Mouse (Mus musculus) MEL (cell line): ENCODE data around the gene Tcirg1. TPM values are rescaled to one million over a fixed set of nuclear protein-coding genes. Genes with fewer than 3 reads are reported as not detected.

Experiments
- DNase-seq: peaks from one replicate; pipeline ENCODE4 v3.0.0; 2011; ENCODE audit warnings: low read depth, low spot score
- H3K27ac ChIP-seq: 2 replicates; pipeline ENCODE4 v1.5.1; 2012; ENCODE audit warnings: low read depth, mild to moderate bottlenecking, control low read depth, low read length, moderate library complexity; ENCODE audit not compliant: control insufficient read depth
- H3K27me3 ChIP-seq, 2 experiments: fragments of 150-350 bp in 1 of 2; sonication (generic) in 1 of 2; 2 replicates each; pipeline ENCODE4 v1.6.1; 2012; ENCODE audit warnings: low read length in 2 of 2, mild to moderate bottlenecking in 2 of 2, improper control_type of control experiment in 1 of 2, moderate library complexity in 1 of 2; ENCODE audit not compliant: insufficient read depth in 2 of 2, control insufficient read depth in 1 of 2
- H3K36me3 ChIP-seq, 2 experiments: 2 replicates each; pipeline ENCODE4 v1.6.1; 2012 to 2014; ENCODE audit warnings: low read length in 2 of 2, improper control_type of control experiment in 1 of 2, inconsistent platforms in 1 of 2, mild to moderate bottlenecking in 1 of 2; ENCODE audit not compliant: insufficient read depth in 2 of 2, control insufficient read depth in 1 of 2
- H3K4me1 ChIP-seq, 2 experiments: fragments of 150-350 bp in 1 of 2; sonication (generic) in 1 of 2; 2 replicates each; pipeline ENCODE4 v1.6.1; 2012; ENCODE audit warnings: low read length in 2 of 2, improper control_type of control experiment in 1 of 2, mild to moderate bottlenecking in 1 of 2; ENCODE audit not compliant: insufficient read depth in 2 of 2, control insufficient read depth in 1 of 2
- H3K4me3 ChIP-seq, 2 experiments: fragments of 150-350 bp in 1 of 2; sonication (generic) in 1 of 2; 2 replicates each; pipeline ENCODE4 v1.5.1; 2012; ENCODE audit warnings: low read depth in 2 of 2, low read length in 2 of 2, mild to moderate bottlenecking in 2 of 2, moderate library complexity in 2 of 2, control low read depth in 1 of 2, improper control_type of control experiment in 1 of 2; ENCODE audit not compliant: control insufficient read depth in 1 of 2, insufficient read depth in 1 of 2
- H3K79me2 ChIP-seq: 2 replicates; pipeline ENCODE4 v1.6.1; 2012; ENCODE audit warnings: mild to moderate bottlenecking, low read length, moderate library complexity; ENCODE audit not compliant: control insufficient read depth, poor library complexity, insufficient read depth
- H3K9ac ChIP-seq: 2 replicates; pipeline ENCODE4 v1.6.1; 2012; ENCODE audit warnings: low read depth, mild to moderate bottlenecking, control low read depth, low read length, moderate library complexity; ENCODE audit not compliant: control insufficient read depth, poor library complexity, severe bottlenecking
- H3K9me3 ChIP-seq: fragments of 150-350 bp; sonication (generic); replicated peaks from 2 replicates; pipeline ENCODE4 v1.6.1; 2012; ENCODE audit warnings: mild to moderate bottlenecking, low read length, improper control_type of control experiment, moderate library complexity; ENCODE audit not compliant: insufficient read depth
- BHLHE40 ChIP-seq: IDR thresholded peaks from 2 replicates; pipeline ENCODE4 v1.6.1; 2012; ENCODE audit warnings: low read depth, mild to moderate bottlenecking, inconsistent platforms, low read length, improper control_type of control experiment, borderline replicate concordance
- CHD1 ChIP-seq: IDR thresholded peaks from 2 replicates; pipeline ENCODE4 v1.6.1; 2012; ENCODE audit warnings: low read depth, mild to moderate bottlenecking, inconsistent platforms, low read length, improper control_type of control experiment
- CHD2 ChIP-seq: IDR thresholded peaks from 2 replicates; pipeline ENCODE4 v1.6.1; 2011; ENCODE audit warnings: low read length, improper control_type of control experiment
- CTCF ChIP-seq, 3 experiments: IDR thresholded peaks in 2 of 3; conservative IDR thresholded peaks in 1 of 3; 2 replicates each; pipeline ENCODE4 v1.5.1; 2011 to 2012; ENCODE audit warnings: low read length in 3 of 3, low read depth in 2 of 3, mild to moderate bottlenecking in 2 of 3, improper control_type of control experiment in 1 of 3, inconsistent platforms in 1 of 3, mixed read lengths in 1 of 3, moderate library complexity in 1 of 3; ENCODE audit not compliant: control insufficient read depth in 1 of 3, insufficient read depth in 1 of 3, poor library complexity in 1 of 3, severe bottlenecking in 1 of 3
- ELF1 ChIP-seq: IDR thresholded peaks from 2 replicates; pipeline ENCODE4 v1.6.1; 2014; ENCODE audit warnings: low read depth, mild to moderate bottlenecking, inconsistent platforms, low read length, improper control_type of control experiment, moderate library complexity
- ETS1 ChIP-seq: IDR thresholded peaks from 2 replicates; pipeline ENCODE4 v1.6.1; 2012; ENCODE audit warnings: low read depth, mild to moderate bottlenecking, inconsistent platforms, low read length, improper control_type of control experiment, moderate library complexity
- GATA1 ChIP-seq: IDR thresholded peaks from 2 replicates; pipeline ENCODE4 v1.6.1; 2011; ENCODE audit warnings: low read depth, low read length, improper control_type of control experiment
- KAT2A ChIP-seq: conservative IDR thresholded peaks from 2 replicates; pipeline ENCODE4 v1.6.1; 2012; ENCODE audit warnings: low read depth, low read length, improper control_type of control experiment, inconsistent platforms
- MAX ChIP-seq: IDR thresholded peaks from 2 replicates; pipeline ENCODE4 v1.6.1; 2011; ENCODE audit warnings: low read length, improper control_type of control experiment
- MAZ ChIP-seq: IDR thresholded peaks from 2 replicates; pipeline ENCODE4 v1.6.1; 2012; ENCODE audit warnings: low read depth, mild to moderate bottlenecking, inconsistent platforms, low read length, improper control_type of control experiment
- MEF2A ChIP-seq: IDR thresholded peaks from 2 replicates; pipeline ENCODE4 v1.6.1; 2014; ENCODE audit warnings: low read depth, mild to moderate bottlenecking, inconsistent platforms, low read length, improper control_type of control experiment; ENCODE audit not compliant: poor library complexity, insufficient replicate concordance, severe bottlenecking; ENCODE audit errors: extremely low read depth
- MXI1 ChIP-seq: IDR thresholded peaks from 2 replicates; pipeline ENCODE4 v1.6.1; 2011; ENCODE audit warnings: mild to moderate bottlenecking, low read depth, low read length, improper control_type of control experiment
- MYB ChIP-seq: IDR thresholded peaks from 2 replicates; pipeline ENCODE4 v1.6.1; 2011; ENCODE audit warnings: mild to moderate bottlenecking, low read depth, low read length, improper control_type of control experiment
- NELFE ChIP-seq: IDR thresholded peaks from 2 replicates; pipeline ENCODE4 v1.6.1; 2011; ENCODE audit warnings: low read depth, low read length, improper control_type of control experiment
- NRF1 ChIP-seq: IDR thresholded peaks from 2 replicates; pipeline ENCODE4 v1.6.1; 2014; ENCODE audit warnings: low read depth, mild to moderate bottlenecking, inconsistent platforms, low read length, improper control_type of control experiment, moderate library complexity; ENCODE audit not compliant: poor library complexity, insufficient read depth, severe bottlenecking
- POLR2A ChIP-seq, 2 experiments: IDR thresholded peaks; 2 replicates each; pipeline ENCODE4 v1.6.1; 2011 to 2012; ENCODE audit warnings: low read length in 2 of 2, mild to moderate bottlenecking in 2 of 2, control low read depth in 1 of 2, improper control_type of control experiment in 1 of 2, low read depth in 1 of 2, moderate library complexity in 1 of 2; ENCODE audit not compliant: control insufficient read depth in 1 of 2, insufficient read depth in 1 of 2, poor library complexity in 1 of 2
- POLR2AphosphoS2 ChIP-seq: IDR thresholded peaks from 2 replicates; pipeline ENCODE4 v1.6.1; 2011; ENCODE audit warnings: low read length, improper control_type of control experiment
- RCOR1 ChIP-seq: IDR thresholded peaks from 2 replicates; pipeline ENCODE4 v1.6.1; 2012; ENCODE audit warnings: low read depth, mild to moderate bottlenecking, inconsistent platforms, low read length, improper control_type of control experiment
- SIN3A ChIP-seq: IDR thresholded peaks from 2 replicates; pipeline ENCODE4 v1.6.1; 2012; ENCODE audit warnings: low read length, improper control_type of control experiment, inconsistent platforms
- SMC3 ChIP-seq: IDR thresholded peaks from 2 replicates; pipeline ENCODE4 v1.6.1; 2011; ENCODE audit warnings: low read depth, low read length, improper control_type of control experiment
- TAL1 ChIP-seq: IDR thresholded peaks from 2 replicates; pipeline ENCODE4 v1.6.1; 2012; ENCODE audit warnings: mild to moderate bottlenecking, inconsistent platforms, low read length, moderate library complexity, mixed read lengths
- TCF12 ChIP-seq: IDR thresholded peaks from 2 replicates; pipeline ENCODE4 v1.6.1; 2014; ENCODE audit warnings: low read depth, mild to moderate bottlenecking, inconsistent platforms, low read length, improper control_type of control experiment, moderate library complexity
- USF1 ChIP-seq: IDR thresholded peaks from 2 replicates; pipeline ENCODE4 v1.6.1; 2014; ENCODE audit warnings: low read depth, mild to moderate bottlenecking, inconsistent platforms, low read length, improper control_type of control experiment, moderate library complexity
- ZC3H11A ChIP-seq: IDR thresholded peaks from 2 replicates; pipeline ENCODE4 v1.6.1; 2012; ENCODE audit warnings: low read depth, mild to moderate bottlenecking, inconsistent platforms, low read length, improper control_type of control experiment
- ZMIZ1 ChIP-seq: IDR thresholded peaks from 2 replicates; pipeline ENCODE4 v1.6.1; 2012; ENCODE audit warnings: low read depth, mild to moderate bottlenecking, inconsistent platforms, low read length, improper control_type of control experiment, moderate library complexity
- ZNF384 ChIP-seq: IDR thresholded peaks from 2 replicates; pipeline ENCODE4 v1.6.1; 2012; ENCODE audit warnings: low read depth, mild to moderate bottlenecking, inconsistent platforms, low read length, improper control_type of control experiment
- polyA plus RNA-seq, 2 experiments: library from polyadenylated mRNA; stranded (reverse) in 1 of 2; unstranded in 1 of 2; fragments of >175 nt in 1 of 2; fragments of >200 nt in 1 of 2; gene quantifications; 2 replicates each; pipeline versions ENCODE4 v1.2.1 to v1.2.4; 2012; ENCODE audit warnings: low replicate concordance in 2 of 2, low read depth in 1 of 2; ENCODE audit not compliant: insufficient read length in 2 of 2, insufficient read depth in 1 of 2, missing spikeins in 1 of 2
- total RNA-seq: library from RNA; depleted of rRNA; stranded (reverse); fragments of 300-350 nt; gene quantifications from 2 replicates; pipeline ENCODE4 v1.2.3, GENCODE M21; 2012

Gene Tcirg1
- total and polyA plus RNA-seq, 3 experiments: 21.4 to 32.6 TPM; not detected in 1

GRCm38 (mm10) chr19:3896208-3896607 lies 10.7 kb downstream of the Tcirg1 start:
- no peaks in the 10 kb centered on the region for H3K9me3 ChIP-seq
- H3K4me3 ChIP-seq: no peak overlapping the region
- no peak for DNase-seq
- TF ChIP-seq TAL1: no peak
- TF ChIP-seq ZNF384: no peak
- TF ChIP-seq BHLHE40: no peak
- TF ChIP-seq ETS1: no peak
- no peak for TF ChIP-seq ZC3H11A
- no peak for TF ChIP-seq ELF1
- no peak for TF ChIP-seq TCF12
- TF ChIP-seq POLR2A (IDR thresholded peaks at IDR 0.05; ENCODE audit: control insufficient read depth in 1 of 2, insufficient read depth in 1 of 2, low read depth in 1 of 2, low read length in 2 of 2, poor library complexity in 1 of 2): no peak
- TF ChIP-seq KAT2A: no peak
- TF ChIP-seq CHD1: no peak
- TF ChIP-seq ZMIZ1: no peak
- no peak for TF ChIP-seq POLR2AphosphoS2
- TF ChIP-seq SMC3: no peak
- TF ChIP-seq RCOR1: no peak
- TF ChIP-seq MYB: no peak
- H3K27ac ChIP-seq: no peak overlapping the region
- no peaks in the 10 kb centered on the region for H3K79me2 ChIP-seq
- no peak overlapping the region for H3K9ac ChIP-seq
- H3K4me1 ChIP-seq: no peaks in the 10 kb centered on the region
- H3K36me3 ChIP-seq: no peaks in the 10 kb centered on the region; a peak in 2 of 4 replicates
- no peaks in the 10 kb centered on the region for H3K27me3 ChIP-seq

DNA sequence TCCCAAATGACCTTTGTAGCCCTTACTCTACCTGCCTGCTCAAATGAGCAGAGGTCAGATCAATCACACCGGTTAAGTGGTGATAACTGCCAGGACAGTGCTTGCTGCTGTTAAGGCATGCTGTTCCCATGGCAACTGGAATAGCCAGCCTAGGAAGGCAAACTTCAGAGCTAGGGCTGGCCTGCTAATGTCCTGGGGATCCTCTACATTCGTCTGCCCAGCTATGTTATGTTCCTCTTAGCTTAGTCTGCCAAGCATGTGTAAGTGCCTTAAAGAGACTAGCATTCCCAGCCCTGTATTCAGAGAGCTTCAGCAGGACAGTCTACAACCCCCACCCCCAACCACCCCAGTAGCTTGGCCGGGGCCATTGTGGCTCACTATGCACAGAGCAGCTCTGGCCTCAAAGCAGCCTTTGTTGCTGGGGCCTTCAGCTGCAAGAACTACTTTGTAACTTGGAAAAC lies 11.7 kb downstream of the Tcirg1 start:
- DNase-seq: no peak
- TF ChIP-seq TCF12: no peak
- TF ChIP-seq GATA1: no peak
- no peak for TF ChIP-seq MAX
- no peak for TF ChIP-seq TAL1
- no peak for TF ChIP-seq CHD1
- no peak for TF ChIP-seq MEF2A
- TF ChIP-seq ZC3H11A: no peak
- no peak for TF ChIP-seq KAT2A
- TF ChIP-seq MAZ: no peak
- no peak for TF ChIP-seq NRF1
- TF ChIP-seq CTCF (IDR thresholded peaks at IDR 0.05 in 2 of 3, conservative IDR thresholded peaks at IDR 0.05 in 1 of 3; ENCODE audit: control insufficient read depth in 1 of 3, insufficient read depth in 1 of 3, low read depth in 2 of 3, low read length in 3 of 3, poor library complexity in 1 of 3, severe bottlenecking in 1 of 3): no peak
- TF ChIP-seq MXI1: no peak
- no peak for TF ChIP-seq SIN3A
- no peak for TF ChIP-seq ZNF384
- TF ChIP-seq CHD2: no peak
- TF ChIP-seq USF1: no peak
- no peak for TF ChIP-seq RCOR1
- no peak for TF ChIP-seq NELFE
- H3K27me3 ChIP-seq: no peaks in the 10 kb centered on the region
- H3K4me1 ChIP-seq: no peaks in the 10 kb centered on the region
- no peak overlapping the region for H3K27ac ChIP-seq
- no peak overlapping the region for H3K4me3 ChIP-seq
- H3K36me3 ChIP-seq: no peaks in the 10 kb centered on the region; a peak in 2 of 4 replicates
- no peaks in the 10 kb centered on the region for H3K79me2 ChIP-seq
- no peaks in the 10 kb centered on the region for H3K9me3 ChIP-seq
- no peak overlapping the region for H3K9ac ChIP-seq
